Mouse (Mus musculus) midbrain, embryonic 15.5 days (tissue): ENCODE data around the gene Slc22a14. TPM values are rescaled to one million over a fixed set of nuclear protein-coding genes. Genes with fewer than 3 reads are reported as not detected.
"Not testable (repeated sequence)": the region's sequence is repeated elsewhere in the genome, so short reads cannot be mapped to it uniquely, and the experiment has no call there.

Experiments used
- ATAC-seq: fragments of 200-750 bp; cut with Nextera tagmentation; replicated peaks from 2 replicates; pipeline ENCODE4 v1.8.0; 2017; ENCODE audit warnings: moderate TSS enrichment
- H3K27ac ChIP-seq: fragments of 300-500 bp; sonication (generic); 2 replicates; pipeline ENCODE4 v1.5.1; 2015; ENCODE audit warnings: mild to moderate bottlenecking, inconsistent platforms
- H3K27me3 ChIP-seq: fragments of 300-500 bp; sonication (generic); replicated peaks from 2 replicates; pipeline ENCODE4 v1.6.1; 2015; ENCODE audit warnings: inconsistent platforms
- H3K36me3 ChIP-seq: fragments of 300-500 bp; sonication (generic); replicated peaks from 2 replicates; pipeline ENCODE4 v1.6.1; 2015; ENCODE audit warnings: inconsistent platforms
- H3K4me1 ChIP-seq: fragments of 300-500 bp; sonication (generic); 2 replicates; pipeline ENCODE4 v1.6.1; 2015; ENCODE audit warnings: inconsistent platforms
- H3K4me2 ChIP-seq: fragments of 300-500 bp; sonication (generic); 2 replicates; pipeline ENCODE4 v1.6.1; 2015; ENCODE audit warnings: inconsistent platforms, mild to moderate bottlenecking, moderate library complexity
- H3K4me3 ChIP-seq: fragments of 300-500 bp; sonication (generic); 2 replicates; pipeline ENCODE4 v1.5.1; 2015; ENCODE audit warnings: mild to moderate bottlenecking, inconsistent platforms
- H3K9ac ChIP-seq: fragments of 300-500 bp; sonication (generic); 2 replicates; pipeline ENCODE4 v1.6.1; 2015; ENCODE audit warnings: mild to moderate bottlenecking, inconsistent platforms
- H3K9me3 ChIP-seq: fragments of 300-500 bp; sonication (generic); 2 replicates; pipeline ENCODE4 v1.6.1; 2016; ENCODE audit warnings: inconsistent platforms
- WGBS: fragments of 180-500 bp; shearing (Covaris S2); methylation state at CpG from one replicate; pipeline ENCODE4 v1.1.7; 2015; ENCODE audit warnings: mixed read lengths; 5-methylcytosine and 5-hydroxymethylcytosine counted together
- polyA plus RNA-seq: library from polyadenylated mRNA; unstranded; fragments of >200 nt; fragmentation: Nextera tagmentation; extraction: Ambion mirVana; gene quantifications from 2 replicates; pipeline ENCODE4 v1.2.1, GENCODE M21; 2015

Slc22a14 gene
- polyA plus RNA-seq, 1 experiment from 2014 or later, result not detected

GRCm38 (mm10) chr9:119265373-119266120, 99.8 kb downstream of the Slc22a14 start:
- H3K9ac ChIP-seq, H3K4me1 ChIP-seq, ATAC-seq, H3K9me3 ChIP-seq, H3K27ac ChIP-seq, H3K4me2 ChIP-seq, H3K4me3 ChIP-seq, H3K27me3 ChIP-seq: not testable (repeated sequence)
- H3K36me3 ChIP-seq, result peaks cover 16% of the 10 kb centered on the region; the same call in 1 of the 2 replicates
- WGBS, result 94% methylated on average over 1 of the region's 1 CpGs

GRCm38 (mm10) chr9:119263067-119263466, 102.3 kb downstream of the Slc22a14 start:
- Histone ChIP-seq H3K9me3 (no peaks in the 10 kb centered on the region), H3K4me1 (no peaks in the 10 kb centered on the region), H3K27me3 (no peaks in the 10 kb centered on the region), H3K36me3 (peaks cover 15% of the 10 kb centered on the region; the same call in 1 of the 2 replicates), H3K4me2 (no peak overlapping the region), H3K4me3 (no peak overlapping the region), H3K9ac (no peak overlapping the region), H3K27ac (no peak overlapping the region)
- 95% methylated on average over 4 of the region's 4 CpGs for WGBS
- no peak for ATAC-seq

GRCm38 (mm10) chr9:119260825-119261224, 104.5 kb downstream of the Slc22a14 start:
- Histone ChIP-seq H3K27me3 (no peaks in the 10 kb centered on the region), H3K9me3 (no peaks in the 10 kb centered on the region), H3K27ac (no peak overlapping the region), H3K4me2 (no peak overlapping the region), H3K4me1 (no peaks in the 10 kb centered on the region), H3K36me3 (peaks cover 12% of the 10 kb centered on the region; the same call in 1 of the 2 replicates), H3K9ac (no peak overlapping the region), H3K4me3 (no peak overlapping the region)
- WGBS, result 91% methylated on average over 2 of the region's 2 CpGs
- ATAC-seq, result no peak

GRCm38 (mm10) chr9:119258785-119259184, 106.6 kb downstream of the Slc22a14 start:
- no peak overlapping the region for H3K4me2 ChIP-seq
- no peaks in the 10 kb centered on the region for H3K9me3 ChIP-seq
- H3K4me3 ChIP-seq, result no peak overlapping the region
- no peak for ATAC-seq
- 97% methylated on average over 2 of the region's 2 CpGs for WGBS
- no peaks in the 10 kb centered on the region for H3K27me3 ChIP-seq
- H3K27ac ChIP-seq, result no peak overlapping the region
- peaks cover 19% of the 10 kb centered on the region for H3K36me3 ChIP-seq
- no peak overlapping the region for H3K9ac ChIP-seq
- no peaks in the 10 kb centered on the region for H3K4me1 ChIP-seq

- Histone ChIP-seq H3K4me2 (no peak overlapping the region), H3K36me3 (peaks cover 23% of the 10 kb centered on the region), H3K27me3 (no peaks in the 10 kb centered on the region), H3K4me3 (no peak overlapping the region), H3K4me1 (no peaks in the 10 kb centered on the region), H3K27ac (no peak overlapping the region), H3K9ac (no peak overlapping the region), H3K9me3 (no peaks in the 10 kb centered on the region)
- 89% methylated on average over 5 of the region's 5 CpGs for WGBS
- ATAC-seq, result no peak
Measured at GRCm38 (mm10) chr9:119258128-119258527, 107.2 kb downstream of the Slc22a14 start.

GRCm38 (mm10) chr9:119256161-119256560, 109.2 kb downstream of the Slc22a14 start:
- Histone ChIP-seq H3K4me1 (no peaks in the 10 kb centered on the region), H3K9ac (no peak overlapping the region), H3K9me3 (no peaks in the 10 kb centered on the region), H3K4me2 (no peak overlapping the region), H3K27me3 (no peaks in the 10 kb centered on the region), H3K4me3 (no peak overlapping the region), H3K27ac (no peak overlapping the region), H3K36me3 (peaks cover 27% of the 10 kb centered on the region)
- 98% methylated on average over 12 of the region's 12 CpGs for WGBS
- no peak for ATAC-seq

GRCm38 (mm10) chr9:119255096-119255495, 110.3 kb downstream of the Slc22a14 start:
- H3K9ac ChIP-seq, result no peak overlapping the region
- ATAC-seq, result no peak
- H3K9me3 ChIP-seq, result no peaks in the 10 kb centered on the region
- no peaks in the 10 kb centered on the region for H3K27me3 ChIP-seq
- H3K4me1 ChIP-seq, result no peaks in the 10 kb centered on the region
- no peak overlapping the region for H3K4me3 ChIP-seq
- H3K27ac ChIP-seq, result no peak overlapping the region
- peaks cover 32% of the 10 kb centered on the region for H3K36me3 ChIP-seq
- WGBS, result 98% methylated on average over 1 of the region's 1 CpGs
- no peak overlapping the region for H3K4me2 ChIP-seq

- H3K27me3 ChIP-seq, result no peaks in the 10 kb centered on the region
- H3K9ac ChIP-seq, result no peak overlapping the region
- H3K9me3 ChIP-seq, result no peaks in the 10 kb centered on the region
- WGBS, result 90% methylated on average over 2 of the region's 2 CpGs
- H3K27ac ChIP-seq, result no peak overlapping the region
- H3K4me2 ChIP-seq, result no peak overlapping the region
- H3K36me3 ChIP-seq, result peaks cover 39% of the 10 kb centered on the region
- no peaks in the 10 kb centered on the region for H3K4me1 ChIP-seq
- no peak overlapping the region for H3K4me3 ChIP-seq
- ATAC-seq, result no peak
Measured at GRCm38 (mm10) chr9:119254187-119254586, 111.2 kb downstream of the Slc22a14 start.

- Histone ChIP-seq H3K4me2 (no peak overlapping the region), H3K27ac (no peak overlapping the region), H3K4me3 (no peak overlapping the region), H3K9ac (no peak overlapping the region), H3K36me3 (peaks cover 34% of the 10 kb centered on the region; the same call in 1 of the 2 replicates), H3K4me1 (no peaks in the 10 kb centered on the region), H3K9me3 (no peaks in the 10 kb centered on the region), H3K27me3 (no peaks in the 10 kb centered on the region)
- WGBS, result 91% methylated on average over 5 of the region's 5 CpGs
- no peak for ATAC-seq
Measured at GRCm38 (mm10) chr9:119247996-119248395, 117.4 kb downstream of the Slc22a14 start.

- 92% methylated on average over 5 of the region's 5 CpGs for WGBS
- no peak overlapping the region for H3K4me2 ChIP-seq
- peaks cover 34% of the 10 kb centered on the region; the same call in 1 of the 2 replicates for H3K36me3 ChIP-seq
- H3K9ac ChIP-seq, result no peak overlapping the region
- no peak overlapping the region for H3K4me3 ChIP-seq
- H3K4me1 ChIP-seq, result no peaks in the 10 kb centered on the region
- no peak overlapping the region for H3K27ac ChIP-seq
- H3K9me3 ChIP-seq, result no peaks in the 10 kb centered on the region
- no peak for ATAC-seq
- no peaks in the 10 kb centered on the region for H3K27me3 ChIP-seq
Measured at GRCm38 (mm10) chr9:119246826-119247225, 118.5 kb downstream of the Slc22a14 start.

- ATAC-seq, result no peak
Measured at GRCm38 (mm10) chr9:119243981-119244380, 121.4 kb downstream of the Slc22a14 start.

GRCm38 (mm10) chr9:119241169-119241865, 124.0 kb downstream of the Slc22a14 start:
- H3K4me1 ChIP-seq, result no peaks in the 10 kb centered on the region
- H3K4me2 ChIP-seq, result no peak overlapping the region
- H3K4me3 ChIP-seq, result no peak overlapping the region
- no peak overlapping the region for H3K27ac ChIP-seq
- no peak overlapping the region for H3K9ac ChIP-seq
- H3K36me3 ChIP-seq, result peaks cover 20% of the 10 kb centered on the region; the same call in 1 of the 2 replicates
- H3K9me3 ChIP-seq, result no peaks in the 10 kb centered on the region
- H3K27me3 ChIP-seq, result no peaks in the 10 kb centered on the region
- no peak for ATAC-seq
- 93% methylated on average over 11 of the region's 11 CpGs for WGBS

More at GRCm38 (mm10) chr9:119243981-119244380, 121.4 kb downstream of the Slc22a14 start:
- no peak overlapping the region for H3K4me3 ChIP-seq
- no peak overlapping the region for H3K27ac ChIP-seq
- no peak overlapping the region for H3K9ac ChIP-seq
- 95% methylated on average over 3 of the region's 3 CpGs for WGBS
- no peak overlapping the region for H3K4me2 ChIP-seq
- no peaks in the 10 kb centered on the region for H3K27me3 ChIP-seq
- no peaks in the 10 kb centered on the region for H3K4me1 ChIP-seq
- H3K36me3 ChIP-seq, result peaks cover 24% of the 10 kb centered on the region; the same call in 1 of the 2 replicates
- H3K9me3 ChIP-seq, result no peaks in the 10 kb centered on the region
